Mouse (Mus musculus): ENCODE measurements around the gene Myadml2. TPM values are rescaled to one million over a fixed set of nuclear protein-coding genes. Genes with fewer than 3 reads are reported as not detected.

Gene Myadml2
- total RNA-seq, 2 experiments from 2014 or later = 0.99 TPM; not detected in 1

GRCm38 (mm10) chr11:120630881-120631725 is 16.9 kb downstream of the Myadml2 start:
- DNase-seq (ENCODE audit: low spot score in 2 of 2) = no peak

GRCm38 (mm10) chr11:120630401-120630871 is 17.5 kb downstream of the Myadml2 start:
- peak in 1 of 2 experiments; percentile 40 for DNase-seq (ENCODE audit: low spot score in 2 of 2)

DNA sequence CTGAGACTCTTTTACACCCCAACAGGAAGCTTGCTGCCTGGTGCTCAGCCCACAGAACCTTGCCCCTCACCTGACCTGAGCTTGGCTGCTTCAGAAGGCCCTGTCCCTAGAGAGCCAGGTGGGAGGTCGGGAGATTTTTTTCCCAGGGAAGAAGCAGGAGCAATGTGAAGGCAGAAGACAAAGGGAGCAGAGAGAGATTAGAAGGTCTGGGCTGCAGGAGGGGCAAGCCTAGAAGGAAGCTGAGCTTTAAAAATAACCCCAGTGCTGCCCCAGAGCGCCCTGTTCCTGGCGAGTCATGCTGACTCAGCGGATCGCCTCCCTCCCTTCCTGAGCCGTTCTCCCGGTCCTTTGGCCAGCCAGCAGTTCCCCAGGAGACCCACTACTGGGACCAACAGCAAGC is 18.0 kb downstream of the Myadml2 start:
- DNase-seq (ENCODE audit: low spot score in 2 of 2) = peak; percentile 51 to 56

DNA sequence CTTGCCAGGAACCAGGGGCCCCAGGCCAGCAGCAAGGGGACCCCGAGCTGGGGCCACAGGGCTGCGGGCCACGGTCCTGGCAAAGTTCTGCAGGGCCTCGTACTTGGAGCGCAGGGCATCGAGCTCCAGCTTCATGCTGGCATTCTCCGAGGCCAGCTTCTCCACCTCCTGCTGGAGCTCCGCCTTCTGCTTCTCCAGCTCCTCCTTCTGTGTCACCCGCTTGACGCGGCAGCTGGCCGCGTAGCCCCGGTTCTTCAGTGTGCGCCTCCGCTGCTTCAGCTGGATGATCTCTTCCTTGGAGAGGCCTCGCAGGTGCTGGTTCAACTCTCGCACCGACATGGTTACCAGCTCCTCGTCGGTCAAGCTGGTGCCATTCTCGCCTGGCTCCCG is 18.6 kb downstream of the Myadml2 start:
- peak; percentile 45 to 48 for DNase-seq (ENCODE audit: low spot score in 2 of 2)

GRCm38 (mm10) chr11:120628601-120629340 is 19.2 kb downstream of the Myadml2 start:
- no peak for DNase-seq (ENCODE audit: low spot score in 2 of 2)

GRCm38 (mm10) chr11:120627468-120628300 is 20.3 kb downstream of the Myadml2 start:
- DNase-seq (ENCODE audit: low spot score in 2 of 2) = peak in 1 of 2 experiments; percentile 22

DNA sequence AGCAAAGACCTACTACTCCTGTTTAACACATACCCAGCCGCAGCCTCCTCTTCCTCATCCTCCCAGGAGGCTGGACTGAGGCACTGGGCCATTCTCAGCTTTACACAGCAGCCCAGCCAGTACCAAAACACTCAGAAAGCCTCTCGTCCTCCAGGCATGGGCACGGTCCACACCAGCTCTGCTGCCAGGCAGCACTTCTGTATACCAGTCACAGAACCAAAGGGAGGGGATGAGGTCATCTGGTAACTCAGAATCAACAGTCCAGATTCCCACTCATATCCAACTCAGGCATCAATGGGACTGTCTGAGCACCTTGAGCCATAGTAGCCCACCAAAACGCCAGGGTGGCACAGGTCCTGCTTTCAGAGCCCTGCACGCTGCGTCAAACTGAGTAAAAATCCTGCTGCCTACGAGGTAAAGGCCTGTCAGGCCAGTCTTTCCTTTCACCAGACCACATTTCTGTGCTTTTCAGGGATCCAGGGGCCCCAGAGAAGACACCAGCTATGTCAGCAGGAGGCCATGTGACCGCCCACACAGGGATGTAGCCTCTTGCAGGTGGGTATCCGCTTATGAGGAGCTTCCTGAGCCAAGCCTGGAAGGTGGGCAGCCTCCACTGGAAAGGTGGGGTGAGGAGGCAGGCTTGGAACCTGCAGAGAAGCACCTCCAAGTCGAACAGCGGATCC is 21.0 kb downstream of the Myadml2 start:
- no peak for DNase-seq (ENCODE audit: low spot score in 2 of 2)

- DNase-seq (ENCODE audit: low spot score in 2 of 2) = no peak
Observed at GRCm38 (mm10) chr11:120625152-120625775, 22.7 kb downstream of the Myadml2 start, which contains the start of gene Sirt7. TSS of gene Sirt7 (minus strand) at chr11:120625240.

- peak; percentile 82 to 83 for DNase-seq (ENCODE audit: low spot score in 2 of 2)
Observed at GRCm38 (mm10) chr11:120624680-120625111, 23.3 kb downstream of the Myadml2 start.

DNA sequence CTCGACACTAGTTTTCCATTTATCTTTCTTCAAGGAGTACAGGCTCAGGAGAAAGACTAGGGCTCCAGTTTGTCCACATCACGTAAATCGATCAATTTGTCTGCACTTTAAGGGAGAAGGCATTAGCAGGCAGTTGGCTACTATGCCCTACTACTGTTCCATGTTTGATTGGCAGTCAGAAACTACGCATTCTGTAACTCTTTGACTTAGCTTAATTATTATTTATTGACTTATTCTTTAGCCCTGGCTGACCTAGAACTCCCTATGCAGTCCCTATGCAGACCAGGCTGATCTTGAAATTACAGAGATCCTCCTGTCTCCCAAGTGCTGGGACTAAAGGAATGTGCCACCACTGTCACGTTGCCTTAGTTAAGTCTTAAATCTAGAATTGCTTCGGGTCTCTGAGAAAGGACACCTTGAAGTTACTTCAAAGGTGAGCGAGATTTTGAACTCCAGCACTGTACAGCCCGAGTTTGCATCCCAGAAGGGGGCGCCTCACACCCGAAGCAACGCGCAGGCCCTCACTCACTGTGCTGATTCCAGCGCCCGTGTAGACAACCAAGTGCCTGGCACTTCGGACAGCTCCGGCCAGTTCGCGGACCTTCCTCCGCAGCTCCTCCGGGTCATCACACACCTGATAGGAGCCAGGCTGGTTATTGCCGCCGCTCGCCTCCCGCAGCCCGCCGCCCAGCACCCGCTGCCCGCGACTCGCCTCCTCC is 23.8 kb downstream of the Myadml2 start:
- DNase-seq (ENCODE audit: low spot score in 2 of 2) = peak; percentile 56 to 72

GRCm38 (mm10) chr11:120622805-120623204 is 25.2 kb downstream of the Myadml2 start:
- DNase-seq (ENCODE audit: low spot score in 2 of 2) = no peak

DNA sequence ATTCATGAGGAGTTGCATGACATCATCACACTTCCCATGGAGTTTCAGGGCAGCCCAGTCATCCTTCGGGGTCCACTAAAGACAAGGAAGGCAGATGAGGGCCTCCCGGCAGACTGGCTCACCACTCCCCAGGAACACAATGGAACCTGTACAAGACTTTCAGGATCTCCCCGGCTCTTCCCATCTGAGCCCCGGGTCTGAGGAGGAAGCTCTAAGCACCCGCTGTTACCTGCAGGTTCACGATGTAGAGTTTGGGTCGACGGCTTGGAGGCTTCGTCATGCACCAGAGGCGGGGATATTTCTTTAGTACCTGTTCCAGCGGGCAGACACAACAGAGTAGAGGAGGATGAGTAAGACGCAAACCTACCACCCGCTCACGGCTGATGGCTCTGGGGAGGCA is 27.8 kb downstream of the Myadml2 start:
- no peak for DNase-seq (ENCODE audit: low spot score in 2 of 2)

DNA sequence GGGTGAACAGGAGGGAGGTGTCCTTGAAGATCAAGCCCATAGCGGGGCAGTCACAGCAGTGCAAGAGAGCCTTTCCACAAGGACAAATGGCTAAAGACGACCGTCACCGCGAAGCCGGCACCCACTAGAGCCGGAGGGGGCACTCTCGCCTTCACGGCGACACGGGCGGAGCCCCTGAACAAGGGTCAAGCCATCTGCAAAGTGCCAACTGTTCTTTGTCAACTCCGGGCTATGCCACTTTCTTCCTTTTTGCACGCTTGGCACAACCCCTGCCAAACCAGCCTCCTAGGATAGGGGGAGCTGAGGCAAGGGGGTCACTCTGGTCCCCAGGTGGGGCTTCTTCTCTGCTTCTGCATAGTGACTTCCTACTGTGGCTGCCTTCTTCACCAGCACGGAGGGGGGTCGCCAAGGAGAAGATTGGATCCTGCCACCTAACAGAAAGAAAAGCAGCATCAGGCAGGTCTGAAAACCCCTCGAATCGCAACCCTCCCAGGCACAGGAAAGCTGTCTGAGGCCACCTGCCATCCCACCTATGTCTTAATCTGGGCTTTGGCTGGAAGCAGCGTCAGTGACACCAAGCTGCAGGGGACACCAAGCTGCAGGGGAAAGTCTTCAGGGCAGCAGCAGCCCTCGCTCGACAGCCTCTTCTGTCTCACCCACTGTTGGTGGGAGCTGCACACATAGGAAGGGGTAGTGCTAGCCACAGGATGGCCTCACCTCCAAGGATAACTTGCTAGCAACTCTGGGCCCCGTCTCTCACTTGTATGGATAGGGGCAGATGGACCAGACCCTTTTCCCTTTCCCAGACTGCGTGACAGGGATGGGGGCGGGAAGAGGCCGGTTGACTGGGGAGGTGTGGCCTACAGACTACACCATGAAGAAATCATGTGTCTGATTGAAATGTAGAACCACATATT is 29.1 kb downstream of the Myadml2 start:
- DNase-seq (ENCODE audit: low spot score in 2 of 2) = no peak

DNA sequence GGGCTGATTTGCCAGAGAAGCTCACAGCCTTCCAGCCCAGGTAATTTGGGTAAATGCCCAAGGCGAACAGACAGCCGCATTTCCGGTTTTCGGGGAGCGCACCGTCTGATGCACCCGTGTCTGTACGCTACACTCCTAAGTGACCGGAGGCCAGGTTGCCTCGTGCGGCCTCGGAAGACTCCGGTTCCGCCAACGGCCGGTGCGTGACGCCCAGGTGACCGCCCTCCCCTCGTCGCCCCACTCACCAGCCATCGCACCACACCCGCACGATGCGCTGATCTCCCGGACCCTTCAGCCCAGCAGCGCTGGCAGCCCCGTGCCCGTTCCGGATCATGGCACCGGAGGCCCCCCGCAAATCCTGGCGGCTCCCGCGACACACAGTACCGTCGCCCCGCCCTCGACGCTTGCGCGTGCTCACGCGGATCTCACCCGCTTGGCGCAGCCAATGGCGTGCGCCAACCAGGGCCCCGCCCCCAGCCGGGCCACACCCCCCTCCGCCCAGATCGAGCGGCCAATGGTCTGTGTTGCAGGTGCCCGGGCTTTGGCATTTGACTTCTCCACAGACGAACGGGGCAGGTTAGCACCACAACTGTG is 30.3 kb downstream of the Myadml2 start, which contains the start of gene Pcyt2:
Pcyt2 (minus strand) TSS at position 418 of the 594 bp plus-strand sequence.
- peak; percentile 94 for DNase-seq (ENCODE audit: low spot score in 2 of 2)

- DNase-seq (ENCODE audit: low spot score in 2 of 2) = no peak
Observed at GRCm38 (mm10) chr11:120616617-120617294, 31.2 kb downstream of the Myadml2 start.

DNA sequence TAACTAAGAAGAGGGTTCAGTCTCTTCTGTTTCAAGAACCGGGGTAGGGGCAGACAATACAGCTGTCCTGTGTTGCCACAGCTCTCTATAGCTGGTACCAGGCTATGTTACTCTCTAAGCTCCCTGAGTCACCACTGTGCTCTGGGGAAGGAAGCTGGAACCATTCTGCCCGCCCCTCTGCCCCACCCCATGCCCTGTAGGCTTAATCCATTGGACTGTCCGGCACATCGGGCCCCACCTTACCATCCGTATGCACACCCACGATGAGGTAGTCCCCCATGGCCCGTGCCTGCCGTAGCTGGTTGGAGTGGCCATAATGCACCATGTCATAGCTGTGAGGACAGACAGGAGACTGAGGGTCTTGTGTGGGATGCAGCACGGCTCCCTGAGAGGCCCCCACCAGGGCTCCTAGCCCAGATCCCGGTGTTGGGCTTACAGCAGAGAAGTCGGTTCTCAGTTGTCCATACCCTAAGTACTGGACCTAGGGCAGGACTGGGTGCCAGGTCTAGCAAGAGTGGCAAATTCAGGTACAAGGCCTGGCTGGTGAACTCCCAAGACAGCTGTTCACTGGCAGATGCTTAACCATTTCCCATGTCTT is 32.3 kb downstream of the Myadml2 start:
- DNase-seq (ENCODE audit: low spot score in 2 of 2) = no peak

DNA sequence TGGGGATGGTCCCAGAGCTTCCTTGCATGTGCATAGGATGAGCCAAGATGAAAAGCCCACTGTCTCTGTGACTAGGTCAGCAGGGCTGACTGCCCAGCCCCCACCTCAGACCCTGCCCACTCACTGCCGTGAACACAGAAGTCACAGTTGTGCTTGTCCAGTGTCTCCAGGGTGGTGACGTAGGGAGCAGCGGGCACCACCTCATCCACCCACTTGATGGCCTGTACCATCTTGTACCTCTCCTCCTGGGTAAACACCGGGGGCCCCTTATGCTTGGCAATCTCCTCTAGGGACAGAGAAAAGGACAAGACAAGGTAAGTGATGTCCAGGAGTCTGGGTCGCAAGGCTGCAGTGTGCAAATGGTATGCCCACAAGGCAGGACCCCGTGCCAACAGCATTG is 32.8 kb downstream of the Myadml2 start:
- DNase-seq (ENCODE audit: low spot score in 2 of 2) = no peak

Data from adrenal gland, adult 18-20 months (tissue).